Mouse (Mus musculus) megakaryocyte-erythroid progenitor cell, adult 5-6 weeks (primary cell): ENCODE data around the gene Npl. TPM values are rescaled to one million over a fixed set of nuclear protein-coding genes. Genes with fewer than 3 reads are reported as not detected.
"Not testable (repeated sequence)": the region's sequence is repeated elsewhere in the genome, so short reads cannot be mapped to it uniquely, and the experiment has no call there.

ENCODE experiments used
- ATAC-seq: replicated peaks from 2 replicates; pipeline ENCODE4 v1.8.0; 2016; ENCODE audit warnings: mild to moderate bottlenecking, inconsistent platforms; ENCODE audit not compliant: severe bottlenecking, poor library complexity, low FRiP score, low TSS enrichment
- total RNA-seq, 2 experiments: library from RNA; stranded (forward) in 1 of 2; stranded (reverse) in 1 of 2; fragments of 200-1000, 215-1000 nt in 1 of 2; fragments of >200 nt in 1 of 2; fragmentation: Nextera tagmentation in 1 of 2; gene quantifications; 2 replicates each; pipeline ENCODE4 v1.2.3; 2014 to 2017

Npl gene
- total RNA-seq, 2 experiments from 2014 or later = 4.5 to 7.2 TPM

DNA sequence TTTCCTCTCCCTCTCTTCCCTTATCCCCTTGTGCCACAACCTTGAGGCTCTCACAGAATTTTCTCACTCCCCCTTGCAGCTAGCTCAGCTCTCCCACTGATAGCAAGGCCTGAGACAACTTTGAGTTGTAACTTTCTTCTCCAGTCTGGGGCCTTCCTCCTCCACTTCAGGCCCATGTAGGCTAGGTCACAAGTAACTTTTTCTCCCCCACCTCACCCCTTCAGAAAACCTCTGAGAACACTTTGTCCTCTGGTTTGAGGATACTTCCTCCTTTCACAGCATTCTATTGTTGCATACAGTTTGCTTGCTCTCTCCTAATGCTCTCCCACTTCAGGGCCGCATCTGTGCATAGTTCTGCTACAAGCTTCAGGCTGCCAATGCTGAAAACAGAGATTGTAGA, 58.0 kb downstream of the Npl start:
- ATAC-seq = no peak

DNA sequence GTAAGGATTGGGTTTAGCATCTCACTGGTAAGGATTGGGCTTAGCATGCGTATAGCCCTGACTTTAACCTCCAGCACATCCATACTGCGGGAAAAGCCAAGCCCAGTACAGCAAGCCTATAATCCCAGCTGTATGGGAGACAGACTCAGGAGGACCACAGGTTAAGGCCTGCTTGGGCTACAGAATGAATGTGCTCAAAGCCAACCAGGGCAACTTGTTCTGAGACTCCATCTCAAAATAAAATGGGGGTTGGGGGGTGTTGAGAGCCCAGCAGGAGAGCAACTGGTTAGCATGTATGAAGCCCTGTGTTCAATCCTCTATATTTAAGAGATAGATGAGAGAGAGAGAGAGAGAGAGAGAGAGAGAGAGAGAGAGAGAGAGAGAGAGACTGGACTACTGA, 58.5 kb downstream of the Npl start:
- no peak for ATAC-seq

DNA sequence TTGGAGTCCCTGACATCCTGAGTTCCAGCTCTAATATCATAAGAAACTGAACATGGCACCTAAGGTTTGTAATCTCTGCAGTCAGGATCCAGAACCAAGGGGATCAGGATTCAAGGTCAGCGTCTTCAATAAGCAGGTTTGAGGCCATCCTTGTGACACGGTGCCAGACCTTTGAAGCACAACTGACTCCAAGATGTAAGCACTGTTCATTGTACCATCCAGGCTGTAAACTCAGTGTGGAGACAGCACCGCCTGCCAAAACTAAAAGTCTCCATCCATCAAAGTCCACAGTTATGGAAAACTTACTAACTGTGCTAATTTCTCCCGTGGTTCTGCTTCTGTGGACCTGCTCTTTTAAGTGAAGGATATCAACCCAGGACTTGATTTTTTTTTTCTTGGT, 59.9 kb downstream of the Npl start:
- no peak for ATAC-seq

DNA sequence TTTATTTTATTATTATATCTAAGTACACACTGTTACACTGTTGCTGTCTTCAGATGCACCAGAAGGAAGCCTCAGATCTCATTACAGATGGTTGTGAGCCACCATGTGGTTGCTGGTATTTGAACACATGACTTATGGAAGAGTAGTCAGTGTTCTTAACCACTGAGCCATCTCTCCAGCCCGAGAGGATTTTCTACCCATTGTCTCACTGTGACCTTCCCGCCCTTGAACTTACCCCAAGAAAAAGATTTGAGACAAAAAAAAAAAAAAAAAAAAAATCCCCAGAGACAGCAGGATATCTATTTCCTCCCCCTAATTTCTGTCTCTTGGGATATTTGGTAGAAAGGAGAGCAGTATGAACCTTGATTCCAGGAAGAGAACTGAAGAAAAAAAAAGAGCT, 60.3 kb downstream of the Npl start:
- ATAC-seq = no peak

DNA sequence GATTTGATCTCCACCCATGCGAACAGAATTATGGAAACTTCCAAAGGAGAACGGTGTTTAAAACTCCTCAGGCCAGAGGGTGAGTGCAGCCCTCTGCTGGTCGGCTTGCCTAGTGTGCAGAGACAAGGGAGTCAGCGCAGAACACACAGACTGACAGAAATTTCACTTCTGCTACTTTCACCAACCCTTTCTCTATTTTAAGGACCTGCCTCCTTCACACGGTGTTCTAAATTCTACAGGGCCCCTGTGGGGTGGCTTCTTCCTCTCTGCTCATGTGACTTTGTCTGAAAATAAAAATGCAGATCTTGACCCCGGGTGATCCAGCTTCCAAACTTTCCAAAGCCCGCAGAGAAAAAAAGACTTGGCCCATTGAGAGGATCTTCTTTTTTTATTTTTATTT, 60.7 kb downstream of the Npl start:
- peak; percentile 34; the same call in 1 of the 2 replicates for ATAC-seq

DNA sequence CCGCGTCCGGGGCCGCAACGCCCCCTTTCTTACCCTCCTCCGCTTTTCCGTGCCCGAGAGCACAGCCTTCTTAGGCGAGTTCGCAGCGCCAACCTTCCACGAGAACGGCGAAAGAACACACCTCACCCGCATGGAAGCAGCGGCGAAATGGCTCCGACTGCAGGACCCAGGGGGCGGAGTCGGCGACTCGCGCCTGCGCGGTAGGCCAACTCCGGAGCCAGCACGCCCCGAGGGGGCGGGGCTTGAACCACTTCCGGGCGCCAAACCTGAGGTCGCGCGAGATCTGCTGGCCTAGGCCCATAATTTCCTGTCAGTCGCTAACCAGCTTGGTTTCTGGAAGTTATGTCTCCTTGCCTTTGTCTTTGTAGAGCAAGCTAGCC, 62.4 kb downstream of the Npl start, which contains the start of gene Dhx9:
Dhx9 (minus strand) TSS at position 161 of the 380 bp plus-strand sequence.
- ATAC-seq = peak; percentile 82

DNA sequence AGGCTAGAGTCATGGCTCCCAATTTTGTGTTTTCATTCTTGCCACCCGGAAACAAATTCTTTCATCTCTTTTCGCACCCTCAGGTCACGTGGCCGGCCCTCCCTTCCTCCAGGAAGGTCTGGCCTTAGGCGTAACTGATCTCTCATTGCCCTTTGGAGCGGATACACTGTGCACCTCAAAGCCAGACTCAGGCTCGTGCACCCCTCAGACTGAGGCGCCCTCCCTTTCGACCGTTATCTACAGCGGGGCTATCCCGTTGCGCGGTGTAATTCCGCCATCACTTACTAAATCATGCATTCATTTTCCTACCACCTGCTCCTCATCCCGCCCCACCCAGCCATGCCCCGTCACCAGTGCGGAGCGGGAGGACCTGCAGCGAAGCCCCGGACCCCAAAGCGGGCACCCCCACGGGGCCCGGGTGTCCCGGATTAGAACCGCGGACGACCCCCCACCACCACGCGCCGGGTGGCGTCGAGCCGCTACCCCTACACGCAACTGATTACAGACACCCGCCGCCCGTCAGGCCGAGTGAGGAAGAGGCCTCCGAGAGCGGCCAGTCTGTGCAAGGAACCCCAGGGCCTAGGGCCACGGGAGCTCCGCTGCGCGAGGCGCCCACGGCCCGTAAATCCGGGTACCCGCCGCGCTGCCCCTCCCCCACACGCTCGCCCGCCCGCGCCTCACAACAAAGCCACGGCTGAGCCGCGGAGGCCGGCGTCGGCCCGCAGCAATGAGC, 62.9 kb downstream of the Npl start:
- ATAC-seq = peak; percentile 67

DNA sequence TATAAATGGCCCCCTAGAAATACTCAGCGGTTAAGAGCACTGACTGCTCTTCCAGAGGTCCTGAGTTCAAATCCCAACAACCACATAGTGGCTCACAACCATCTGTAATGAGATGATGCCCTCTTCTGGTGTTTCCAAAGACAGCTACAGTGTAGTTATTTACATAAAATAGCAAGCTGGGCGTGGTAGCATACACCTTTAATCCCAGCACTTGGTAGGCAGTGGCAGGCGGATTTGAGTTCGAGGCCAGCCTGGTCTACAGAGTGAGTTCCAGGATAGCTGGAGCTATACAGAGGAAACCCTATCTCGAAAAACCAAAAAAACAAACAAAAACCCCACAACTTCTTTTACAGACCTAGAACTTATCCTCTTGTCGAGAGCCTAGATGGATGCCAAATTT, 63.7 kb downstream of the Npl start:
- ATAC-seq = not testable (repeated sequence)

DNA sequence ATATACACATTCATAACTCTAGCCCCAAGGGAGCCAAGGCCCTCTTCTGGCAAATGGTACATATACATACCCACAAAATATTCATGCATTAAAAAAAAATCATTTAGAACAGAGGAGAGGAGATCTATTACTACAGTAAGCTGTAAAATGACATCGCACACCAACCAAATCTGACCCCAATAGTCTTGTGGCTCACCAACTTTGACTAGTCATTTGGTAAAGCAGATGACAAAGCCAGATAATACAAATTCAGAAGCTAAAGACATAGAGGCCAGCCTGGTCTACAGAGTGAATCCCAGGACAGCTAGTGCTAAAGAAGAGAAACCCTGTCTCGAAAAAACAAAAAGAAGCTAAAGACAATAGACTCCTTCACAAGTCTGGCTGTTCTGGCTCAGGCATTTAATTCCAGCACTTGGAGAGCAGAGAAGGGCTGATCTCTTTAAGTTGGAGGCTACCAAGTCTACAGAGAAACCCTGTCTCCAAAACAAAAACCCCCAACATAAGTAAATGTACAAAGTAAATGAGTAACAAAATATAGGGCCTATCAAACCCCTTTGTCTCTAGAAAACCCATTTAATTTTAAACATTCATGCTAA, 64.5 kb downstream of the Npl start:
- 0 out of 2 replicates have a peak, but pooled peaks have one; percentile 8 for ATAC-seq

DNA sequence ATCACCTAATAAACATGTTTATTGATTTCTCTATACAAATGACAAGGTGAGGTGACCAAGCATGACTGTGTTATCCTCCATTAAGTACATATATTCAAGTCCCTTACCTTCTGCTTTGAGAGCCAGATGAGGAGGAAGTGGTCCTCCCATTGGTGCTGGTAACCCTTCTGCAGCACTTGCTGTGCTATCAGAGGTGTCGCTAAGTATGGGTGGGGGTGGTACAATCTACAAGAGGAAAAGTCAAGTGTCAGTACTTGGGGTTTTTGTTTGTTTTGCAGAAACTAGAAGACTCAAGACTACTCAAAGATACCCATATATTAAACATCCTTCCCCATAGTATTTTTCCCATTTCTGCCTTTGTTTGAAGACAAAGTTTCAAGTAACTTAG, 68.8 kb downstream of the Npl start:
- peak; percentile 19; the same call in 1 of the 2 replicates for ATAC-seq

DNA sequence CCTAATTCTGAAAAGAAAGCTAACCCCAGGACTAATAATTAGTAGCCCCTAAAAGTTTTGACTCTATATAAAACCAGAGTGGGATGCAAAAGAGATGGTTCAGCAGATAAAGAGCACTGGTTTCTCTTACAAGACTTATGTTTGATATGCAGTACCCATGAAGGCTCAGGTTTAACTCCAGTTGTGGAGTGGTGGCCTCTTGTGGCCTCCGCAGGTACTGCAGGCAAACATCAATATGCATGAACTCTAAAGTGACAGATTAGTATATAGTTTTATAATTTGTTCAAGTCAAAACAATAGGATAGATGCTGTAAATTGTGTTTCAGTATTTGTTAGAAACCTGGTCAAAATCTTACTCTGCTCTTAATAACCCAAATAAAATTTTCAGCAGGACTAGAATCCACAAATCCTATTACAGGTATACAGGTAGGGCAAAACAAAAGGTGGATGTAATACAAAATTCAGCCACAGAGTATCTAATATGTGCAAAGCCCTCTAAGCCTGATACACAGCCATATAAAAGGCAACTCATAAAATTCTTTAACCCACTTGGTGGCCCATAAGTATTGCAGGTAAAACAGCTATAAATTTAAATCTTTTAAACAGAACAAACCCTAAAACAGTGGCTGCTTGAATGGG, 69.3 kb downstream of the Npl start:
- peak; percentile 79 for ATAC-seq

DNA sequence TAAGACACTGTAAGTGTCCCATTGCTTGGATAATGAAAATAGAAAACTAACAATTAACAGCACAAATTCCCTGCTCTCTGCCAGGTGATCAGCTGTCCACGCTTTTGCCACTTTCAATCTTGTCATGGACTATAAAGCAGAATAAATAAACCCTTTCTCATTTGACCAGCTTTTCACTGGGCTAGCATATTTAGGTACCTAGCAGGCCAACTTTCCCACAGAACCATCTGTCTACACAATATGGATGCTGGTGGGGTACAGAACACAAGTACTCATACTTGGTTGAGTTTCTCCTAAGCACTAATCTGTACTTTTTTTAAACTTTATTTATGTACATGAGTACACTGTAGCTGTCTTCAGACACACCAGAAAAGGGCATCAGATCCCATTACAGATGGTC, 70.5 kb downstream of the Npl start:
- ATAC-seq = no peak

DNA sequence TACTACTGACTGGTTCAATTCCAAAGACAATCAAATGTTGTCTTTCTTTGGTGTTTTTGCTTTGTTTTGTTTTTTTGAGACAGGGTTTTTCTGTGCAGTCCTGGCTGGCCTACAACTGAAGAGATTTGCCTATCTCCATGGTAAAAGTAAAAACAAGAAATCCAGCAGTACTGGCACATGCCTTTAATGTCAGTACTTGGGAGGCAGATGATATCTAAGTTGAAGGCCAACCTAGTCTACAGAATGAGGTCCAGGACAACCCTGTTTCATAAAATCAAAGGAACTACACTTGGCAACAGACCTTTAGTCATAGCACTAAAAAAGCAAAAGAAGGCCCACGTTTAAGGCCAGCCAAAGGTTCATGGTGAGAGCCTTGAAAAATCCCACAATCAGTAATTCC, 88.0 kb downstream of the Npl start:
- ATAC-seq = no peak

DNA sequence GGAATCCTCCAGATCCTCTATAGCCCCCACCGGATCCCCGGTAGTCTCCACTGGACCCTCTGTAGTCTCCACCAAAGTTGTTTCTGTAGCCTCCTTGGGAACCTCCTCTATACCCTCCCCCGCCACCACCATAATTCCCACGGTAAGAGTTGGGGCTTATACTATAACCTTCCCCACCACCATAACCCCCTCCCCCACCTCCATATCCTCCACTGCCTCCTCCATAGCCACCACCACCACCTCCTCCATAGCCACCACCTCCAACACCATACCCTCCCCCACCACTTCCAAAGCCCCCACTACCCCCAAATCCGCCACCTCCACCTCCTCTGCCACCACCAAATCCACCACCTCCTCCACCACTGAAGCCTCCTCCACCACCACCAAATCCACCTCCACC, 93.7 kb downstream of the Npl start:
- ATAC-seq = no peak

DNA sequence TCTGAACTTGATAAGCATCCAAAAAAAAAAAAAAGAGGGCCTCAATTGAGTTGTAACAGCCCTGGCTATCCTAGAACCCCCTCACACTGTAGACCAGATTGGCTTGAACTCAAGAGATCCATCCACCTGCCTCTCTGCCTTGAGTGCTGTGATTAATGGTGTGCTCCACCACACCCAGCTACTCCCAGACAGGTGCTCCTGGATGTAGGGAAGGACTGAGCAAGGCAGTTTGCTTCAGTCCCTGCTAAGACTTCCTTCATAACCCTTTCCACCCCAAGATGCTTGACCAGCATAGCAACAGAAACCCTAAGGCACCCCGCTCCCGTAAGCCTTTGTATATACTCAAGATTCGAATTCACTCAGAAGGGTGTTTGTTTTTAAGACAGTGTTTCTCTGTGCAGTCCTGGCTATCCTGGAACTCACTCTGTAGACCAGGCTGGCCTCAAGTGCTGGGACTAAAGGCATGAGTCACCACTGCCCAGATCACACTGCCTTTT, 96.7 kb downstream of the Npl start:
- 0 out of 2 replicates have a peak, but pooled peaks have one; percentile 13 for ATAC-seq

Other genes with a start within 250 kb of the Npl start
- gene Lamc1, start 217.3 kb downstream of the Npl start, total RNA-seq (2014; fragmentation: Nextera tagmentation) = 2.7 and 3.0 TPM in 2 replicates
- gene Lamc1, start 217.3 kb downstream of the Npl start, total RNA-seq (2017) = 0.91 and 1.3 TPM in 2 replicates
- 1.3 and 1.6 TPM in 2 replicates for gene Shcbp1l, start 124.9 kb downstream of the Npl start, total RNA-seq (2014; fragmentation: Nextera tagmentation)
- 0.34 and 0.70 TPM in 2 replicates for gene Shcbp1l, start 124.9 kb downstream of the Npl start, total RNA-seq (2017)
- gene Dhx9, start 62.4 kb downstream of the Npl start, total RNA-seq (2014; fragmentation: Nextera tagmentation) = 209 and 268 TPM in 2 replicates
- gene Dhx9, start 62.4 kb downstream of the Npl start, total RNA-seq (2017) = 136 and 213 TPM in 2 replicates
- gene Rgs8, start 103.0 kb upstream of the Npl start, total RNA-seq (2014; fragmentation: Nextera tagmentation) = not detected in 2 replicates
- not detected in 2 replicates for gene Rgs8, start 103.0 kb upstream of the Npl start, total RNA-seq (2017)
- gene Rgs16, start 190.3 kb upstream of the Npl start, total RNA-seq (2014; fragmentation: Nextera tagmentation) = not detected in 2 replicates
- 0.14 TPM in 1 of 2 replicates, not detected in the other for gene Rgs16, start 190.3 kb upstream of the Npl start, total RNA-seq (2017)
- 31.0 and 41.1 TPM in 2 replicates for gene Rnasel, start 199.4 kb upstream of the Npl start, total RNA-seq (2014; fragmentation: Nextera tagmentation)
- gene Rnasel, start 199.4 kb upstream of the Npl start, total RNA-seq (2017) = 31.6 and 50.0 TPM in 2 replicates